Mouse (Mus musculus) frontal cortex, postnatal 36 days (tissue): Measurements from ENCODE around the gene Gm21170.
"Not testable (repeated sequence)": the region's sequence is repeated elsewhere in the genome, so short reads cannot be mapped to it uniquely, and the experiment has no call there.

ENCODE experiments used
- DNase-seq, 2 experiments: peaks; one replicate each; pipeline ENCODE4 v3.0.0; 2022; ENCODE audit warnings: low spot score in 2 of 2

Gm21170 gene

DNA sequence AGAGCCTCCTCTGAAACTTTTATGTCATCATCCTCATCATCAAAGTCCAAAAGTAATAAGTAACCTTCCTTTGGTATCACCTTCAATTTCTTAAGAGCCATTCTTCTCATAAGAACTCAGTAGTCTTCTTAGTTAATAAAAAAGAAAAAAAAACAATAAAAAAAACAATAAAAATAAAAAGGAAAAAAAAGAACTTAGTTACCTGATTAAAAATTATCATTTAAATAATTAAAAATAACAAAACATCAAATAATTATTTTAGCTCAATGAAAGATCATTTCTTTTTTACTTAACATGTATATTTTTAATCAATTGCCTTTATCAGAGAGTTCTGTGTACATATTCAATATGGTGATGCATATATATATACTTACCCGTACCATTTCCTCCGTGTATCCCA is at the start of gene Gm21170:
TSS of gene Gm21170 (minus strand) at position 101 of the 400 bp plus-strand sequence.
- DNase-seq = not testable (repeated sequence)
